Mouse (Mus musculus) cerebellum, adult 2 months (tissue): ENCODE results near the gene Pih1d1.

ENCODE experiments used
- CTCF ChIP-seq: fragments of 200-500 bp; IDR thresholded peaks from 2 replicates; pipeline ENCODE4 v1.5.1; 2011; ENCODE audit warnings: low read depth, mild to moderate bottlenecking, control low read depth, low read length, moderate library complexity, borderline replicate concordance; ENCODE audit not compliant: insufficient read depth
- POLR2A ChIP-seq: fragments of 200-500 bp; IDR thresholded peaks from 2 replicates; pipeline ENCODE4 v1.6.1; 2011; ENCODE audit warnings: low read length, control low read depth, borderline replicate concordance; ENCODE audit not compliant: insufficient read depth

- TF ChIP-seq CTCF (peak; percentile 26; the same call in 1 of the 2 replicates), POLR2A (no peak)
Observed at GRCm38 (mm10) chr7:45133446-45134159, 20.5 kb upstream of the Pih1d1 start.
